Mouse (Mus musculus): ENCODE measurements around the gene Erp27. TPM values are rescaled to one million over a fixed set of nuclear protein-coding genes. Genes with fewer than 3 reads are reported as not detected.
"Not testable (repeated sequence)": the region's sequence is repeated elsewhere in the genome, so short reads cannot be mapped to it uniquely, and the experiment has no call there.

The Erp27 gene
- total RNA-seq, 2 experiments from 2014 or later: not detected

- intact Hi-C loops (cut with DNase I): no loop called here
- DNase-seq: peak; percentile 41 to 60
Measured at GRCm38 (mm10) chr6:136913384-136914126, 8.4 kb downstream of the Erp27 start.

- intact Hi-C loops (cut with DNase I): no loop called here
Measured at GRCm38 (mm10) chr6:136912751-136913265, 9.2 kb downstream of the Erp27 start.

DNA sequence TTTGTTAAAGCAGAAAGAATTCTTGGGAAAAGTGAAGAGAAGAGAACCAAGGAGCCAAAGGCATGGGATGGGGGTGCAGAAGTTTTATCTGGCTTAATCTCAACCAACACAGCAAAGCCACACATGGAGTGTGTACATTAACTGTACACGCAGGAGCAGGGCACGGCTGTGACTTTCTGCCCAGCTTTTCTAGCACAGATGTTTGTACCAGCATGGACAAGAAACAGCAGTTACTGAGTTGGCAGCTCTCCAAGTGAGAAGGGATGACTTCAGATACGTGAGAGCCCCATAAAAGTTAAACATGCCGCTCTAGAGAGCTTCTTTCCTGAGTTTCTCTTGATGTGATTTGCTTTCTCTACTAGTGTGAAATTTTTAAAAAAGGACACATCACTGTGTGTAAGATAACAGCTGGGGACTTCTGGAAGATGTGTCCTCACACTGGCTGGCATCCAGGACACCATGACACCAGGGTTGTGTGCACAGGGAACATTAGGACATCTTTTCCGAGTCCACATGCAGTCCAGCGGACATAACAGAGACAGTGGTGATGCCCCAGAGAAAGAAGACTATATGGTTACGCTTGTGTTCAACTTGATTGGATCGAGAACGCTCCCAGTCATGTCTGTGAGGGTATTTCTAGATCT is 11.6 kb downstream of the Erp27 start:
- peak in 1 of 2 experiments; percentile 35 for DNase-seq
- intact Hi-C loops (cut with DNase I): no loop called here

More at GRCm38 (mm10) chr6:136912751-136913265, 9.2 kb downstream of the Erp27 start:
- DNase-seq: no peak

DNA sequence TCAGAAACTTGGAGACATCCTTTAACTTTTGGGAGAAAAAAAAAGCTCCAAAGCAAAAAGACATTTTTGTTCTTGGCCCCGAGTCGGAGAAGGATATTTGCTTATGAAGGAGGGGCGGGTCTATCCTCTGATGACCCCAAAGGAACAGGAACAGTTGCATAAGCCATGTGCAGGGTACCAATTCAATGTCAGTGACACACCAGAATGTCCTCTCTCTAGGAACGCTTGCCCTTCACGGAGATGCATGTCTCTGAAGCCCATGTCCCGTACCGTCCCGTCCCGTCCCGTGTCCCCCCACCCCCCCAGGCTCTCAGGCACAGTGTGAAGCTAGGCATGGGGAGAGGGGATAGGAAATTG is 15.1 kb downstream of the Erp27 start:
- no peak for DNase-seq
- intact Hi-C loops (cut with DNase I): no loop called here

DNA sequence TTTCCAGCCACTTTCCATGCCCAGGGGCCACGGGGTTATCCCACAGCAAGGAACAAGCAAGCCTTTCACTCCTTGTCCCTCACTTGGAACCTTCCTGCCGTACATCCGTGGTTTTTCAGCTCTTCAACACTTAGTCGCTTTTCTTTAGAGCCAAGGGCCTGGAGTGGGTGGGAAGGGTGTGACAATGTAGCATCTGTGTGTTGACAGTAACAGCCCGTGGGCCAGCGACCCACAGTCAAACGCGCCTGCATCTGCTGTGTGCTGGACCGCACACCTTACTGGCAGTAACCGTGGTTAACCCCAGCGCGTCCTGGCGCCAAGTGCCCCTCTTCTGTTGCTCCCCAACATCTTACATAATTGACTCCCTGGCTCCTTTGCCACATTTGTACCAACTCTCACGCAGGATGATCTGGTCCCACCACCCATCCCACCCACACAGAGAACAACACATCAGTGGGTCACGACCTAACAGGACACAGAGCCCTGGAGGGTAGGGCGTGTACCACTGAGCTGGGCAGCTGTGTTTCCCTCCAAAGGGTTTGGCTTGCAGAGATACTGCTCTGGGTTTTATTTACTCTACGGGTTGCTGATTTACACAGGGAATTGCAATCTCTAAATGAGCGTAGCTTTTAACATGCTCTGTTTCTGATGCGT is 15.6 kb downstream of the Erp27 start:
- peak in 1 of 2 experiments; percentile 53 for DNase-seq
- intact Hi-C loops (cut with DNase I): no loop called here

DNA sequence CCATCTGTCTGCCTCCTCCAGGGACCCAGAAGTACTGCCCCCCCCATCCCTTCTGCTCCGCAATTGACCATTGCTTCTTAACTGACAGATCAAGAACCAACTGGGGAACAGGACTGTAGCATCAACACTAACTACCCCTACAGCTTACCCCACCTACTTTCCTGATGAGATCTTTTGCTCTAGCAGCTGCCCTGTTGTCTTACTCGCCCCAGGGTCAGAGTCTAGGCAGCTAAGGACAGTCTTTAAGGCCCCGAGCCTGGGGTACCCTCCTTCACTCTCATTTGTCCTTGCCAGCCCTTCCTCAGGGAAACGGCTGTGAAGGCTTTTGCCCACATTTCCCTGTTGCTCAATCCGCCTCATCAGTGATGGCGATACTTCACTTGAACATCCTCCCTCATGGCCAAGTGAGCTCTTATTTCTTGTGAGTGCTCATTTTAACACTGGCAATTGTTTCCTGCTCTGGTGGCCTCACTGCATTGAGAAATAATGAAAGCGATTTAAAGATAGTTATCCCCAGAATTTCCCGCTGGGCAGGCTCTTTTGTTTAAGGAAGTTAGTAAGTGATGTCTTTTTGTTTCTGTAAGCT is 18.0 kb downstream of the Erp27 start:
- DNase-seq: no peak
- intact Hi-C loops (cut with DNase I): no loop called here

DNA sequence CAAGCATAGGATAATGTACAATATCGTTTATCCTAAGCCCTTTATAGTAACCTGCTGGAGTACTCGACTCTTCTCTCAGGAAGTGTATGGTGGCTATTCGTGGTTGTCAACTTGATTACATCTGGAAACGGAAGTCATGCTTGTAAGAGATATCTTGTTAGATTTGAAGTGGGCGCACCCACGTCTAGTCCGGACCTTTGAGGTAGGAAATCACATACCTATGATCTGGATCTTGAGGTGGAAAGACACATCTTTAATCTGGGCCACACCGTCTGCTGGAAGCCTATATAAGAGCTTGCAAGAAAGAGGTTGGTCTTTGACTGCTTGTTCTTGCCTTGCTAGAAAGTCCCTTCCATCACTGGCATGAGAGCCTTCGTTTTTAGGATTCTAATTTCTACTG is 19.5 kb downstream of the Erp27 start:
- no peak for DNase-seq
- intact Hi-C loops (cut with DNase I): no loop called here

GRCm38 (mm10) chr6:136901010-136901409 is 21.0 kb downstream of the Erp27 start:
- intact Hi-C loops (cut with DNase I): no loop called here
- DNase-seq: no peak

- intact Hi-C loops (cut with DNase I): no loop called here
- no peak for DNase-seq
Measured at GRCm38 (mm10) chr6:136900369-136901009, 21.5 kb downstream of the Erp27 start.

DNA sequence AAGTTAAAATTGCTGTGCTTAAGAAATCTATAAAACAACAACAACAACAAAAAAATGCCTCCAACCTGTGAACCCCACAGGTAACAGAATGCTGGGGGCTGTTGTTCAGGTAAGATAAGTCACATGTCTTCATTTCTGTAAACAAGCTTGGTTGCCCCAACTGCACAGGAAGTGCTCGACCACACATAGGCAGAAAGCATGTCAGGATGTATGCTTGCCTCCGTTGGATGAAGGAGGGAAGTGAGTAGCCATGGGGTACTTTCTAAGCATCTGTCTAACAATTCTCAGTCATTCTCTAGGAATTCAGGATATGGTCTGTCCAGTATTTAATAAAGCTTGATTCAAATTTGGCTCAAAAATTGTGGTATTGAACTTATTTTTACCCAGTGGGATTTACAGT is 23.0 kb downstream of the Erp27 start:
- DNase-seq: no peak
- intact Hi-C loops (cut with DNase I): no loop called here

GRCm38 (mm10) chr6:136898222-136898621 is 23.8 kb downstream of the Erp27 start:
- DNase-seq: peak in 1 of 2 experiments; percentile 45
- intact Hi-C loops (cut with DNase I): no loop called here

DNA sequence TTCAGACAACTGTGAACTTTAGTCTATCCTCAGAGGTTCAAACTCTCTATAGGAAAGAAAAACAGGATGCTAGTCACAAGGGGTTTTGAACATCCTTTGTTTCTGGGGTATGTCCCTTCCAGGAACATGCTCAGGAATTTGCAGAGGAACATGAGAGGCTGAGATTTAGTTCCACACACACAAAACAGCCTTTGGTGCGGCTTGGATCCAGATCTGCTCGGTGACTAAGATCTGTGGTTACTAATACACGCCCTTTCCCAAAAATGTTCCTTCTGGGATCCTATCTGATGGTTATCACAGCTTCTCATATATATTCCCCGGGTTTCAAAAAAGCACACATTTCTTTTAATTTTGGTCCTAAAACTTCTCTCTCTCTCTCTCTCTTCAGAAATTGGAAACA is 24.2 kb downstream of the Erp27 start:
- DNase-seq: no peak
- intact Hi-C loops (cut with DNase I): no loop called here

GRCm38 (mm10) chr6:136894532-136895339 is 27.2 kb downstream of the Erp27 start:
- peak in 1 of 2 experiments; percentile 49 for DNase-seq
- intact Hi-C loops (cut with DNase I): no loop called here

GRCm38 (mm10) chr6:136892002-136892401 is 30.0 kb downstream of the Erp27 start:
- intact Hi-C loops (cut with DNase I): no loop called here
- DNase-seq: no peak

- no peak for DNase-seq
- intact Hi-C loops (cut with DNase I): no loop called here
Measured at GRCm38 (mm10) chr6:136889554-136889953, 32.4 kb downstream of the Erp27 start.

DNA sequence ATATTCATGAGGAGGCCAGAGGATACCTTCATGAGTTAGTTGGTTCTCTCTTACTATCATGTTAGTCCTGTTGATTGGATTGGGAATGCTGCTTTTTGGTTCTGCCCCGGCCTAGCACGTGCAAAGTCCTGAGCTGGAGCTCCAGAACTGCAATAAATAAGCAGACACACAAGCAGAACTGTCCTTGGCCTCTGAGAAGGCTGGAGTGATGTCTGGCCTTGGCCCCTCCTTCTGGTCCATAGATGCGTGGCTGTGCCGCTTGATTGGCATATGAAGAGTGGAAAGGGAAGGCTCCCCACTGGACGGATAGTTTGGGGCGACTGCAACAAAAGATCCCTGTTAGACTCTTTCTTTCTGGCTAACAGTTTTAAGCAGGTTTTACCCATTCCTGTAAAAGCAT is 32.9 kb downstream of the Erp27 start:
- intact Hi-C loops (cut with DNase I): no loop called here
- no peak for DNase-seq

- intact Hi-C loops (cut with DNase I): no loop called here
- DNase-seq: peak; percentile 66 to 75
Measured at GRCm38 (mm10) chr6:136887854-136888253, 34.1 kb downstream of the Erp27 start.

DNA sequence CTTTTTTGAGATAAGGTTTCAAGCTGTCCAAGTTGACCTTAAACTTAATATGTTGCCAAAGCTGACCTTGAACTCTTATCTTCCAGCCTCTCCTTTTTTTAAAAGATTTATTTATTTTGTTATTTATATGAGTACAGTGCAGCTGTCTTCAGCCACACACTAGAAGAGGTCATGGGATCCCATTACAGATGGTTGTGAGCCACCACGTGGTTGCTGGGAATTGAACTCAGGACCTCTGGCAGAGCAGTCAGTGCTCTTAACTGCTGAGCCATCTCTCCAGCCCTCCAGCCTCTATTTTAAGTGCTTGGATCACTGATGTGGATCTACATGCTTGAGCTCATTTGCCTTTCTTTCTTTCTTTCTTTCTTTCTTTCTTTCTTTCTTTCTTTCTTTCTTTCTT is 37.2 kb downstream of the Erp27 start:
- intact Hi-C loops (cut with DNase I); DNase-seq: not testable (repeated sequence)

DNA sequence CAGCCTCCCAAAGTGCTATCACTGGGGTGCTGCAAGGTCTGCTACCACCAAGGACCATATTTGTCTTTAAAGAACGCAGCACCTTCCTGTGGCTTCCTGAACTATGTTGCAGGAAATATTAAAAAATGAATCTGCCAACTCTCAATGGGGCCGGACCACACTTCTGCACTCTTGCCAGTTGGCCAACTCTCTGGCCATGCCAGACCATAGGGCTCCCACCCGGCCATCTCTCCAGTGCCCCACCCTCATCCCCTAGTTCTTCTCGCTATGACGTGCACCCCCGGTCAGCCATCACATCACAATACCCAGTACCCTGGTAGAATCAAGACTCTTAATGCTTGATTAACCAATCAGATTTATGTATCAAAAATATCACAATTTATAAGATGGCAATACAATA is 38.0 kb downstream of the Erp27 start:
- intact Hi-C loops (cut with DNase I): no loop called here
- no peak for DNase-seq

DNA sequence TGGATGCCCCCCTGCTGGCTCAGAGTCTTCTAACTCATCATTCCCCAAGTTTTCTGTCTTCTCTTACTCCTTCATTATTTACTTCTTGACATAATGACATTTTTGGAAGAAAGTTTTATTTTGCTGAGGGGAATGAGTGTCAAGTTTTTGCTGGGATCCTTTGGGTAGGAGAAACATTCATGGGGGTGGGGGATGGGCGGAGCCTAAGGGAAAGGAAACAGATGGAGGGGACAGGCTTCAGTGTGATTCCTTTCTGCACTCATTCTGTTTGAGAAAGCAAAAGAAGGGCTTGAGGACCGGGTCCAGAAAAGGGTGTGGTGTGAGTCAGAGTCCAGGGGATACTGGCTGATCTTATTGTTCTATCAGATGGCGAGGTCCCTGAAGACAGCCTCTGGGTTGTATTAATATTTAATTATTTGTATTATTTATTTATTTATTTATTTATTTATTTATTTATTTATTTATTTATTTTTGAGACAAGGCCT is 38.5 kb downstream of the Erp27 start:
- DNase-seq: no peak
- intact Hi-C loops (cut with DNase I): no loop called here
